Mouse (Mus musculus) liver (tissue): ENCODE measurements around the gene Spsb4.

Experiments used
- DNase-seq: peaks from one replicate; pipeline ENCODE4 v3.0.0-alpha.2; 2020; ENCODE audit warnings: mixed read lengths

The Spsb4 gene

DNA sequence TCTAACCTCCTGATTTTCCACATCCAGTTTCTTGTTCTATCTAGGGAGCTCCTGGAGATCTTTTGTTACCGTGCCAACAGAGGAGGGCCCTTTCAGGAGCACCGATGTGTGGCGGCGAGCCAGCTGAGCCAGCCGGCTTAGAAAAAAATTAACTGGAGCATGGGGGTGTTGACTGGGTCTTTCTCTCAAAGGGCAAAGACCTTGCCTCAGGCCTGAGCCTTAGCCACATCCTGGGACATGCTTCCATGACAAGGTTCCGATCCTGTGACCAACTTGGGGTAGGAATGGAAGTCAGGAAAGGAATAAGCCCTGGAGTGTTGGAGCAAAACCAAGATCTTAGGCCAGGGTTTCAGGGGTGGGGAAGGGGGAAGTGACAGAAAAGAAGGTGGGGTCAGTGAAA lies 2.9 kb downstream of the Spsb4 start:
- DNase-seq, result no peak

DNA sequence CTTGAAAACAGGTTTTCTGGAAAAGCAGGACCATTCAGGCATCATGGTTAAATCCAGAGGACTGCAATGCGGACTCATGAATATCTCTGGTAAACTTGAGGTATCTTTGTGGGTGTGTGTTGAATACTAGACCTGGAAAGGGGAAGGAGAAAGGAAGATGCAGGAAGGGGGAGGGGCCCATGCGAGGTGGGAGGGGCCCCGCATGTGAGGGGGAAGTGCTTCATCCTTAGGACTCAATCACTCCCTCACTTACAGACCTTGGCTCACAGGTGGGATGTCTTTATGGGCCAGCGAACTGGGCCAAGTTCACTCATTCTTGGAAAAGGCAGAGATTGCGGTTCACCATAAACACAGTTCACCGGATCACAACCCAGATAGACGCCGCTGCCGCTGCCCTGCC lies 4.9 kb downstream of the Spsb4 start:
- DNase-seq, result no peak

DNA sequence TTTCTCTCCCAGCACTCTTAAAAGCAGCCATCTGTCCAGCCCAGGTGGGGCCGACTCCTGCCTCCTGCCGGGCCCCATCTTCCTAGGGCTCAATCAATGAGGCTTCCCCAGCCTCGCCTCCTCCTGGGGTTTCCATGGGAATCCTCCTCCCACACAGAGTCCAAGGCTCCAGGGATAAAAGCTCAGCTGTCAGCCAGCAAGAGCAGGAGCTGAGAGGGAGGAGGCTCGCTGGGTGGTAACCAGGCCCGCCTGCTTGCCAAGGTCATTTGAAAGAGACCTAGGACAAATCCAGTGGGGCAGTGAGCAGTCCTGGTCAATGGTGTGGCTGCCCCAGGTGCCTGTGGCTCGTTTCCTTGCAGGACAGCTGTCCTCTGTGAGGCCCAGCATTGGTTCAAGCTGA lies 5.5 kb downstream of the Spsb4 start:
- peak; percentile 15 for DNase-seq

DNA sequence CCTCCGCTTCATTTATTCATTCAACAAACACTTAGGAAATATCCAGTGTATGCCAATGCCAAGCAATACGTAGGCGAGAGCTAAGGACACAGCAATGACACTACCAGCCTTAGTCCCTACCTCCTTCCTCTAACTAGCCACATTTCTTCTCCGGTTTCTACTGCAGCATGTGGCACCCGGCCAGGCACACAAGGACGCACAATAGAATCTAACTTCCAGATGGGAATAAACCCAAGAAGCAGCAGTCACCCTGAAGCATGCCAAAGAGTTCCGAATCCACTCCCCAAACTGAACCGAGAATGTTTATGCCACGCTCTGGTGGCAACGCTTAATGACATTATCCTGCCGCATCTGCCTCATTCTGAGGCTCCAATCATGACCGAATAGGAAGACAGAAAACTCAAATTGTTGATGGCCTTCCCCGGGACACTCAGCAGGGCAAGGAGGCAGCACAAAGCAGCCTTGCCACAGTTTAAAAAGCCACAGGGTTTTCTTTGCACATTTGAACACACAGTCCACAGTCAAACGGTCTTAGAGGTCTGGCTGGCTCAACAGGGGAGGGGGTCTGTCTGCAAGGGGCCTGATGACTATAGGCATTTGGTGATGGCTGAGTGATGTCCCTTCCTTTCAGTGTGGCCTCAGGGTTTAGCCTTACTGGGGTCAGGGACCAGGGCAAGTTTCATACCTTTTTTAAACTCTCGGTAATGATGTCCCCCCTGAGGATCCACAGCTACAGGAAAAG lies 7.0 kb downstream of the Spsb4 start:
- no peak for DNase-seq

GRCm38 (mm10) chr9:97010447-97010846 lies 8.2 kb downstream of the Spsb4 start:
- no peak for DNase-seq

- DNase-seq, result no peak
These were observed 13.9 kb downstream of the Spsb4 start for GRCm38 (mm10) chr9:97004726-97005125.

DNA sequence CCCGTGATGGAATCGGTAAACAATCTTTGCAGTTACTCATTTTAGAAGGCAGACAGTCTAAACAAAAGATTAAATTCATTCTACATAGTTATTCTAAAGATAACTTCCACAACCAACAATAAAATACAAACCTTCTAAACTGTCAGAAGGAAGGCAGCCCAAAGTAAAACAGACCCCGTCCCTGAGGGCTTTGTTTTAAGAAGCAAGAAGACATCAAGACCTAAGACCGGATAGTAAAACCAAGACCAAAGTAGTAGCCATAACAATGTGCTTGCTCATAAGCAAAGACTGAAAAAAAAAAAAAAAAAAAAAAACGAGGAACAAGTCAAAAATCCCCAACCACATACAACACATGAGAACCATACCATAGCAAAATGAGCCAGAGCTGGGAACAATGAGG lies 15.5 kb downstream of the Spsb4 start:
- DNase-seq, result no peak

DNA sequence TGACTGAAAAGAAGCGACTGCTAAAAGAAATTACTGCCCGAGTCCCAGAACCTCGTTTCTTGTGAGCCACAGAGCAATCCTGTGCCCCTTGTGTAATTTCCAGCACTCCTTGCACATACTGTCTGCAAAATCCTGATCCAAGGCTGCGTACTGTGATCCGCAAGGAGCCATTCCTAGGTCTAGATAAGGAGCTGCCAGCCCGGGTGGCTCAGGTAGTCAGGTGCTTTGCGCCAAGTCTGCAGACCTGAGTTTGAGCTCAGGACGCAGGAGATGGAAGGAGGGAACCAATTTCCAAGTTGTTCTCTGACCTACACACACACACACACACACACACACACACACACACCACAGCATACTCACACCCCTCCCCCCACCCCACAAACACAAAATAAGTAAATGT lies 16.0 kb downstream of the Spsb4 start:
- no peak for DNase-seq

- DNase-seq, result no peak
These were observed 16.6 kb downstream of the Spsb4 start for GRCm38 (mm10) chr9:97002025-97002424.

GRCm38 (mm10) chr9:97001458-97001857 lies 17.2 kb downstream of the Spsb4 start:
- no peak for DNase-seq

DNA sequence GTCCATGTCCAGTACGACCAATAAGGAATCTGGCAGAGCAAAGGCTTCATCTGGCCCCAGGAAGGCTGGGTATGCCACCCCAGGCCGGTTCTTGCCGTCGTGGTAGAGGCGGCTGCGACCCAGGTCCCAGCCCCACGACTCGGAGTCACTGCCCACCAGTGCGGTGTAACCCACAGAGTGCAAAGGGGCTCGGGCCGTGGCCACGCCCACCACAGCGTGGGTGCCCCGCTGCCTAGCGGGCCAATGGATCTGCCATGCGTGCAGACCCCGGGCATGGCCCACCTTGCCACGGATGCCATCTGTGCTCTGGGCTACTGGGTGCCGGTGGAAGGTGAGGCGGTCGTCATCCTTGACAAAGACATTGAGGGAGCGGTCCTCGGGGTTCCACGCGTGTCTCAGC lies 22.9 kb downstream of the Spsb4 start:
- no peak for DNase-seq

DNA sequence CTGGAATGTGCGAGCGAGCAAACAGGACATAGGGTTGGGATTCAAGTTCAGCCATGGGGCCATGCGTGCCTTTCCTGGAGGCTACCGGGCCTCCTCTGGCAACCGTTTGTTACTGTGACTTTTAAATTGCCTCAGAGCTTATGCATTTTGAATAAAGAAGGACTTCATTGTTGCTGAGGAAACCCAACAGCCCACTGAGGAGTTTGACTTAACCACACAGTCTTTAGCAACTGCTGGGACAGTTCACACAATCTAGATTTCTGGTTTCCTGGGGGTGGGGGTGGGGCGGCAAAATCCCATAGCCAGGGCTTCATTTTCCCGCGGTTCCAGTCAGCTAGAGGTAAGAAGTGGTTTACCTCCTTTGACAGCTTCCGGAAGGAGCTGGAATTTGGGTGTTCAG lies 23.9 kb downstream of the Spsb4 start:
- DNase-seq, result no peak

DNA sequence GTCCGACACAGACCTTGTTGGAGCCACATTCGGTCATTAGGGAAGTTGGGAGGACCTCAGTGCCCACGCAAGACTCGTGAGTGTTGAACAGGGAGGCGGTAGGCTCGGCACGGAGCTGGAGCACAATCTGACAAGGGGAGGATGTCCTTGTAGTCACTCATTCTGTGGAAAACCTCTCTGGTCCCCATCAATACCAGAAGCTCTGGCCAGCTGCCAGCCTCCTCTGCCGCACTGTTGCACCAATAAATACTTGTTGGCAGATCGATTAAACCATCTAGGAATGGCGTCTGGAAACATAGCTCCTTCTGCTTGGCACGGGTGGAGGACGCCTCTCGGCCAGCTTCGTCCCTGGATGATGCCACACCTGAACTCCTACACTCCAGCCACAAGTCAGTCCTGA lies 27.5 kb downstream of the Spsb4 start:
- DNase-seq, result no peak

GRCm38 (mm10) chr9:96989389-96989990 lies 29.2 kb downstream of the Spsb4 start:
- DNase-seq, result no peak

DNA sequence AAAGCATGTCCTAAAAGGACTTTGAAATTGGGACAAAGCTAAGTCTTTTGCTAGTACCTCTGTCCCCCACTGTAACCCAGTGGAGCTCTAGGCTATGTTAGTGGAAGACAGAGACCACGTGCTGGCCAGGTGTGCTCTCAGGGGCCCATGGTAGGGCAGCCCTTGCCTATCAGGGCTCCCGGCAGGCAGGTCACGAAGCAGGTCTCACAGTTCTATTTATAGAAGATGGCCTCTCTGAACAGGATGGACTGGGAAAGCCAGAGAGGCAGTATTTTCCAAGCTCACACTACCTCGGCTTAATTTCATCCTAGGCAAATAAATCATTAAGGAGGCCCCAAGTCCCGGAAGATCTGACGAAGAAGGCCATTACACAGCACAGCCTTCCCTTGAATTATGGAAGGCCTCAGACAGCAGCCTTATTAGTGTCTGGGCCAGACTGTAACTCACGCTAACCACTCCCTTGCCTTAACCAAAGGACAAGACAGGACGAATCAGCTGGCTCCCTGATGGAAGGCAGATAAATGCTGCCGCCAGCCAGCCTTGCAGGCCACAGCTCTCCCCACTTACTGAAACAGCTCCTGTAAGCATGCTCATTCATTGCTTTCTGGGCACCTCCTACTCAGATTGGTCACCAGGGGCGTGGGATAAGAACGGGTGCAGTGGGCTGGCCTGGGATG lies 31.7 kb downstream of the Spsb4 start:
- DNase-seq, result no peak

DNA sequence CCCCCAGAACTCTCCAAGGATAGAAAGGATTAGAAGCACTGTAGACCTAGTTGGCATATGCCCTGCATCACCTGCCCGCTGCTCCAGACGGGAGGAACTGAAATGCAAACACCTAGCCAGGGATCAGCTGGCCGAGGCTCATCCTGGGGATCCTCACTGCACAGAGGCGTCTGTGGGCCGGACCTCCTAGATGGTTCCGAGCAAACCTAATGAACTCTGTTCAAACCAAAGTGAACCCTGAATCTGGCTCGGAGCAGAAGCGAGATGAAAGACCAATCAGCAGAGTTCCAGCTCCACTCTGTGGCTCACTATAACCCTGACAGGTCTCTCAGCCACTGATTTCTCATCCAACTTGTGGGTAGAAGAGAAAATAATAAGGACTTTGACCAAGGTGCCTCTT lies 34.6 kb downstream of the Spsb4 start:
- no peak for DNase-seq

DNA sequence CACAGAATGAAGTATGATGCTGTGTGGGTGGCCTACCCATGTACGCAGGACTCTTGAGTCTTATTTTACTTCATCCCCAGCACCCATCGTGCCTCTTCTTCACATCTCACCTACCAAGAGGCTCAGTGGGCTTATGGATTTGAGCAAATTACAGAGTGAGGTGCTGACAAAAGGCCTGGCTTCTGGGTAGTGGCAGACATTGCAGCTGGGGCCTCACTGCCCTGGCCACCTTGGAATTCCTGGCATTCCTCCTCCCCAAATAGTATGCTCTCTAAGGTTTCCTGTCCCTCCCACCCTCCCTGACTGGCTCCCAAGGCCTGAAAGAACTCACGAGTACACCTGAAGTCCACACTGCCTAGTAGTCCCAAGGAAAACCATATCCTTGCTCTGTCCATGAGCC lies 35.7 kb downstream of the Spsb4 start:
- DNase-seq, result no peak

DNA sequence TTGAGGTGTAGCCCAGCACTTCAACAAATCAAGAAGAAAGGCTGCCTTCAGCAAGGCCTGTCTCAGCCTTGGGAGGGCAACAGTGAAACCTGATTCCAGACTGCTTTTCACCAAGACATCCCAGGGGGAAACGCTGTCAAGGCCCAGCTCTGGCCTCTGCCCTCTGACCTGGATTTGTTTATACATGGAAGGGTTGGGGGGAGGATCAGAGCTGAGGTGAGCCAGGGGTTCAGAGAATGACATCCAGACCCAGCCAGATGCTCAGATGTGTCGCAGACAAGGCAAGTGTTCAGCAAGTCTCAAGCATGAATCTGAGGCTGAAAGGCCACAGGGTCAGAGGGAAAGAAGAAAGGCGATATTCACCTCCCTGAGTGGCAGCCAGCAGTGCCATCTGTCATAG lies 36.3 kb downstream of the Spsb4 start:
- no peak for DNase-seq

GRCm38 (mm10) chr9:96981836-96982235 lies 36.8 kb downstream of the Spsb4 start:
- no peak for DNase-seq

DNA sequence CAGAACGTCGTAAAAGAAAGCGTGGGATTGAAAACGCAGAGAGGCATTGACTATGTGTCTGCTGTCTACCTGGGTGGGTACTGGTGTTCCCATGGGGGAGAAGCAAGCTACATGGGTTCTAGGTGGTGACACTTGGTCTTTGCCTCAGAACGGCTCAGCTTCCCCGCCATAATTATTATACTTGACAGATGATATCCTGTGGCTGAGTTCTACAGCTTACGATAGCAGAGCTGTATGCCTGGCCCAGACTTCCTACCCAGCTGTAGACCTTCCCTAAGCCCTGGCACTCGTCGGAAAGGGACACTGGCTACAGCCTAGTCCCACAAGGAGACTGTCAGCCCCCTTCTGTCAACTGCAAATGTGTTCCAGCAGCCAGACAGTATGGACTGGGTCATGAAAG lies 37.5 kb downstream of the Spsb4 start:
- DNase-seq, result no peak

DNA sequence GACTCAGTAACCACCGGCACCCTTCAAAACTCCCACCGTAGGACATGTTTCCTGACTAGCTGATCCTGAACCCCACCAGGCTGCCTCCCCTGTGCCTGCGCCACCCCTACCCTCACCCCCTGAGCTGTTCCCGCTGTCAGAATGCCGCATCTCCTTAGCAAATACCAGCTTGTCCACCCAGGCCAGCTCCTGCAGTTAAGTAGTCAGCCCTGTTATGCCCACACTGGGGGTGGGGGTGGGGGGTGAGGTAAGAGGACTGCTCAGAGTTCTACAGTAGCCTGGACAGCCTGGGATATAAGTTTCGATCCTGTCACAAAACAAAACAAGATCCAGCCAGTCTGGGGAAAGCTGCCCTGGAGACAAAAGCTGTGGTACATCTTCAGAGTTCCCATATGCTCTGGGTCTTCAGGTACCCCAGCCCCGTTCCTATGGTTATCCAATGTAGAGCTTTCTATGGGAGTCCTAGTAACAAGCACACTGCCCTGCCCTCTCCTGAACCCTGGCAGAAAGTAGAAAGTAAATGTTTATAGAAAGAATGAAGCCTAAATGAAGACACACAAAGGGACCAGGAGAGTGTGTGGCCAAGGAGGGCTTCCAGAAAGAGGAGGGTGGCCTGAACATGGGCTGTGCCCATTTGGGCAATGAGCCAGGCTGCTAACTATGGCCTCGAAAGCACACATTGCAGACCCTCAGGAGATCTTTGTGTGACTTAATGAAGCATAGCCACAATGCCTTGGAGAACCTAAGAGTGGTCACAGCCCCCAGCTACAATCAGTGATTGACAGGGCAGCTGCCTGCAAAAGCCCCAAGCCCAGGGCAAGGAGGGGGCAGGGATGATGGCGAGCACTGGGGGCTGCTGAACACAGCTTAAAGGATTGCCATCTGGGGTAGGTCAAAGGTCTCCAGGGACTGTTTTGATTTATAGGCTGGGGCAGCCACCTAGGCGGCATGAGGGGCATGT lies 38.3 kb downstream of the Spsb4 start:
- DNase-seq, result no peak

- DNase-seq, result no peak
These were observed 39.1 kb downstream of the Spsb4 start for GRCm38 (mm10) chr9:96979417-96980030.
